Mouse (Mus musculus) liver, postnatal 0 days (tissue): ENCODE measurements around the gene Hoxa3.

Experiments
- CTCF ChIP-seq: sonication (generic); IDR thresholded peaks from 2 replicates; pipeline ENCODE4 v1.5.1; 2016; ENCODE audit warnings: antibody characterized with exemption, low read depth
- EP300 ChIP-seq: IDR thresholded peaks from 2 replicates; pipeline ENCODE4 v1.6.1; 2016; ENCODE audit warnings: antibody characterized with exemption, low read depth, mild to moderate bottlenecking

- TF ChIP-seq CTCF (no peak), EP300 (no peak)
These were observed 34.9 kb upstream of the Hoxa3 start for GRCm38 (mm10) chr6:52247766-52248637.
